Mouse (Mus musculus) G1E (cell line): Measurements from ENCODE around the gene Micu1.

ENCODE experiments used
- CTCF ChIP-seq: IDR thresholded peaks from 2 replicates; pipeline ENCODE4 v1.5.1; 2012; ENCODE audit warnings: low read depth, low read length, inconsistent platforms, mixed read lengths
- POLR2AphosphoS5 ChIP-seq: IDR thresholded peaks from 2 replicates; pipeline ENCODE4 v1.6.1; 2012; ENCODE audit warnings: low read depth, low read length, inconsistent platforms; ENCODE audit not compliant: insufficient replicate concordance
- TAL1 ChIP-seq: conservative IDR thresholded peaks from 2 replicates; pipeline ENCODE4 v1.6.1; 2012; ENCODE audit warnings: low read depth, low read length, inconsistent platforms, mixed read lengths

DNA sequence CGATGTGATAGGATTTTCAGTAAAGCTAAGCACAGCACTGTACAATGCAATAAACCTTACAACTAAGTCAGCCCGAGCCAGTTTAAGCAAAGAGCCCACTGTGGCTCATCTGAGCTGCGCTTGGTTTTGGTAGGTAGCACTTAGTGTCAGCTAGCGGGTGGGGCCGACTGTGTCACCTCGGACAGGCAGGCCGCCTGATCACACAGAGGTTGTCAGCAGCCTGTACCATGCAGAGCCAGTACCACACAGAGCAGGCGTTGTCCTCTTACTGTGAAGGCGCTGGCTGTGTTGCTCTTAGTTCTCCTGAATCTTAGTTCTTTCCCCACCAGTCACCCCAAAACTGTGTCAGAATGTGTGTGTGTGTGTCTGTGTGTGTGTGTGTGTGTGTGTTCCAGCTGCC lies 146.7 kb downstream of the Micu1 start:
- TF ChIP-seq CTCF (no peak), TAL1 (no peak), POLR2AphosphoS5 (no peak)
